Mouse (Mus musculus) olfactory bulb, adult 2 months (tissue): ENCODE results near the gene Ubc. TPM values are rescaled to one million over a fixed set of nuclear protein-coding genes. Genes with fewer than 3 reads are reported as not detected.
"Not testable (repeated sequence)": the region's sequence is repeated elsewhere in the genome, so short reads cannot be mapped to it uniquely, and the experiment has no call there.

Source experiments
- H3K27ac ChIP-seq: fragments of 200-500 bp; 2 replicates; pipeline ENCODE4 v1.5.1; 2012; ENCODE audit warnings: low read depth, low read length; ENCODE audit not compliant: insufficient read depth
- H3K4me1 ChIP-seq: fragments of 200-500 bp; 2 replicates; pipeline ENCODE4 v1.6.1; 2012; ENCODE audit warnings: low read length; ENCODE audit not compliant: control insufficient read depth, insufficient read depth
- H3K4me3 ChIP-seq: fragments of 200-500 bp; 2 replicates; pipeline ENCODE4 v1.5.1; 2012; ENCODE audit warnings: mild to moderate bottlenecking, low read depth, low read length, moderate library complexity; ENCODE audit not compliant: insufficient read depth
- CTCF ChIP-seq: fragments of 200-500 bp; IDR thresholded peaks from 2 replicates; pipeline ENCODE4 v1.5.1; 2012; ENCODE audit warnings: low read depth, mild to moderate bottlenecking, low read length, moderate library complexity; ENCODE audit not compliant: insufficient read depth
- POLR2A ChIP-seq: fragments of 200-500 bp; IDR thresholded peaks from 2 replicates; pipeline ENCODE4 v1.6.1; 2012; ENCODE audit warnings: mild to moderate bottlenecking, low read depth, low read length, moderate library complexity; ENCODE audit not compliant: insufficient read depth
- whole genome bisulfite sequencing: fragments of 180-500 bp; shearing (Covaris S2); methylation state at CpG from one replicate; pipeline ENCODE4 v1.1.7; 2018; 5-methylcytosine and 5-hydroxymethylcytosine counted together
- polyA plus RNA-seq: library from polyadenylated mRNA; stranded (reverse); fragments of >200 nt; gene quantifications from 2 replicates; pipeline ENCODE4 v1.2.4, GENCODE M21; 2012; ENCODE audit warnings: low replicate concordance; ENCODE audit not compliant: missing spikeins, insufficient read depth, insufficient read length

Gene Ubc
- 238 and 763 TPM in 2 replicates for polyA plus RNA-seq

GRCm38 (mm10) chr5:125389579-125390441 lies at the start of gene Ubc:
Gene Ubc (minus strand): TSS chr5:125390202.
- Histone ChIP-seq H3K4me1 (peaks cover 25% of the 10 kb centered on the region), H3K27ac (peak within 1 kb of the TSS; percentile 99), H3K4me3 (peak within 1 kb of the TSS; percentile 91)
- WGBS: under 1% methylated on average over 69 of the region's 69 CpGs
- TF ChIP-seq POLR2A (peak; percentile 100), CTCF (no peak)

- not testable (repeated sequence) for H3K27ac ChIP-seq, H3K4me1 ChIP-seq
- H3K4me3 ChIP-seq: peak overlapping the region; percentile 15; the same call in 1 of the 2 replicates
- 55% methylated on average over 15 of the region's 15 CpGs for WGBS
Observed at GRCm38 (mm10) chr5:125434347-125434746, 44.3 kb upstream of the Ubc start.

- H3K4me1 ChIP-seq: peaks cover 3% of the 10 kb centered on the region; the same call in 1 of the 2 replicates
- H3K27ac ChIP-seq: no peak within 1 kb of the TSS
- under 1% methylated on average over 46 of the region's 46 CpGs for WGBS
- peak within 1 kb of the TSS; percentile 87 for H3K4me3 ChIP-seq
- TF ChIP-seq POLR2A (peak; percentile 84), CTCF (no peak)
Observed at GRCm38 (mm10) chr5:125433793-125434337, 43.9 kb upstream of the Ubc start, which contains the start of gene Dhx37. Gene Dhx37 (minus strand): TSS chr5:125434121.

GRCm38 (mm10) chr5:125432324-125432723 lies 42.3 kb upstream of the Ubc start:
- not testable (repeated sequence) for H3K4me1 ChIP-seq, H3K4me3 ChIP-seq, H3K27ac ChIP-seq
- 87% methylated on average over 2 of the region's 2 CpGs for WGBS

GRCm38 (mm10) chr5:125426343-125426742 lies 36.3 kb upstream of the Ubc start:
- no peaks in the 10 kb centered on the region for H3K4me1 ChIP-seq
- no peak overlapping the region for H3K27ac ChIP-seq
- no peak overlapping the region for H3K4me3 ChIP-seq
- TF ChIP-seq CTCF (no peak), POLR2A (no peak)
- WGBS: 91% methylated on average over 10 of the region's 10 CpGs

GRCm38 (mm10) chr5:125425698-125426276 lies 35.8 kb upstream of the Ubc start:
- WGBS: 94% methylated on average over 10 of the region's 10 CpGs
- H3K4me1 ChIP-seq: no peaks in the 10 kb centered on the region
- no peak for TF ChIP-seq POLR2A
- TF ChIP-seq CTCF: no peak
- H3K27ac ChIP-seq: no peak overlapping the region
- no peak overlapping the region for H3K4me3 ChIP-seq

GRCm38 (mm10) chr5:125419124-125419523 lies 29.1 kb upstream of the Ubc start:
- WGBS: 81% methylated on average over 11 of the region's 11 CpGs
- no peak overlapping the region for H3K27ac ChIP-seq
- no peaks in the 10 kb centered on the region for H3K4me1 ChIP-seq
- H3K4me3 ChIP-seq: no peak overlapping the region
- no peak for TF ChIP-seq CTCF
- no peak for TF ChIP-seq POLR2A

- Histone ChIP-seq H3K27ac (no peak overlapping the region), H3K4me3 (no peak overlapping the region), H3K4me1 (no peaks in the 10 kb centered on the region)
- 83% methylated on average over 12 of the region's 12 CpGs for WGBS
- no peak for TF ChIP-seq CTCF
- TF ChIP-seq POLR2A: no peak
Observed at GRCm38 (mm10) chr5:125418636-125419035, 28.6 kb upstream of the Ubc start.

GRCm38 (mm10) chr5:125416183-125416582 lies 26.2 kb upstream of the Ubc start:
- TF ChIP-seq CTCF (no peak), POLR2A (no peak)
- no peak overlapping the region for H3K27ac ChIP-seq
- WGBS: 95% methylated on average over 8 of the region's 8 CpGs
- H3K4me1 ChIP-seq: no peaks in the 10 kb centered on the region
- H3K4me3 ChIP-seq: no peak overlapping the region
